Mouse (Mus musculus) ES-Bruce4 (cell line): ENCODE results near the gene Cyp4f16. TPM values are rescaled to one million over a fixed set of nuclear protein-coding genes. Genes with fewer than 3 reads are reported as not detected.

Experiments
- H3K27ac ChIP-seq: 2 replicates; pipeline ENCODE4 v1.5.1; 2012; ENCODE audit warnings: low read length, inconsistent platforms; ENCODE audit not compliant: insufficient read depth
- H3K27me3 ChIP-seq: 2 replicates; pipeline ENCODE4 v1.6.1; 2012; ENCODE audit warnings: mild to moderate bottlenecking, low read length, inconsistent platforms; ENCODE audit not compliant: control insufficient read depth, poor library complexity, insufficient read depth, severe bottlenecking
- H3K36me3 ChIP-seq: 2 replicates; pipeline ENCODE4 v1.6.1; 2012; ENCODE audit warnings: inconsistent platforms, mild to moderate bottlenecking, low read length, moderate library complexity; ENCODE audit not compliant: control insufficient read depth, poor library complexity, insufficient read depth, severe bottlenecking
- H3K4me1 ChIP-seq: one replicate; pipeline ENCODE4 v1.8.1; 2011; ENCODE audit warnings: low read length; ENCODE audit not compliant: control insufficient read depth, insufficient read depth
- H3K4me3 ChIP-seq: 2 replicates; pipeline ENCODE4 v1.5.1; 2011; ENCODE audit warnings: low read depth, mild to moderate bottlenecking, low read length
- H3K9ac ChIP-seq: 2 replicates; pipeline ENCODE4 v1.6.1; 2012; ENCODE audit warnings: low read depth, mild to moderate bottlenecking, inconsistent platforms; ENCODE audit not compliant: poor library complexity, severe bottlenecking
- H3K9me3 ChIP-seq: replicated peaks from 2 replicates; pipeline ENCODE4 v1.6.1; 2012; ENCODE audit warnings: mild to moderate bottlenecking, low read length, inconsistent platforms; ENCODE audit not compliant: control insufficient read depth, poor library complexity, insufficient read depth, severe bottlenecking
- CTCF ChIP-seq: IDR thresholded peaks from one replicate; pipeline ENCODE4 v1.8.1; 2011; ENCODE audit warnings: low read depth, low read length
- EP300 ChIP-seq: IDR thresholded peaks from 2 replicates; pipeline ENCODE4 v1.6.1; 2011; ENCODE audit warnings: low read depth, low read length; ENCODE audit not compliant: insufficient read depth
- POLR2A ChIP-seq: IDR thresholded peaks from one replicate; pipeline ENCODE4 v1.8.1; 2011; ENCODE audit warnings: low read length; ENCODE audit not compliant: insufficient read depth
- polyA plus RNA-seq: library from polyadenylated mRNA; stranded (reverse); fragments of >200 nt; gene quantifications from 2 replicates; pipeline ENCODE4 v1.2.4, GENCODE M21; 2011; ENCODE audit warnings: low read depth; ENCODE audit not compliant: missing spikeins, insufficient read depth, insufficient read length

The Cyp4f16 gene
- polyA plus RNA-seq, 1 experiment: 17.2 TPM

- H3K27me3 ChIP-seq: no peaks in the 10 kb centered on the region
- H3K9me3 ChIP-seq: no peaks in the 10 kb centered on the region
- H3K4me1 ChIP-seq: no peaks in the 10 kb centered on the region
- peak within 1 kb of the TSS; percentile 97 for H3K27ac ChIP-seq
- H3K9ac ChIP-seq: peak within 1 kb of the TSS; percentile 94
- TF ChIP-seq CTCF: no peak
- TF ChIP-seq POLR2A: peak; percentile 65
- TF ChIP-seq EP300: no peak; the same call in 1 of the 2 replicates
- 0 out of 2 replicates have a peak, but pooled peaks cover 2% of the 10 kb centered on the region for H3K36me3 ChIP-seq
- peak within 1 kb of the TSS; percentile 81 for H3K4me3 ChIP-seq
Observed at GRCm38 (mm10) chr17:32505851-32506728, 30.3 kb upstream of the Cyp4f16 start, which contains the start of gene Cyp4f17. Gene Cyp4f17 (plus strand): TSS chr17:32506050.

DNA sequence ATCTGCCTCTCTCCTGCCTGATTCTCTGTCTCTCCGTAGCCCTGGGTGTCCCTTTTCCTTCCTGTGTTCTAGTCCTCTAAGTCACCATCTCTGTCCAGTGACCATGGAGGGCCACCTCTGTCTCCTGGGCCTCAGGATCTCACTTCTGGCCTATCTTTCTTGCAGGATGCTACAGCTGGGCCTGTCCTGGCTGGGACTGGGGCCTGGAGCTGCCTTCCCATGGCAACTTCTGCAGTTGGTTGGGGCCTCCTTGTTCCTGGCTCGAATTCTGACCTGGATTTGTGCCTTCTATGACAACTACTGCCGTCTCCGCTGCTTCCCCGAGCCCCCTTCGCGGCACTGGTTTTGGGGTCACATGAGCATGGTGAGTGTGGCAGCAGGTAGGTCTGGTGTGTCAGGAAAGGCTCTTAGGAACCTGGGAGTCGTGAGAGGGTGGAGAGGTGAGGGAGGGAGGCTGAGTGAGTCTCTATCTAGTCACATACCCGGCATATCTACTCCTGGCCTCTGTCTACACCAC lies 29.6 kb upstream of the Cyp4f16 start:
- no peaks in the 10 kb centered on the region for H3K9me3 ChIP-seq

DNA sequence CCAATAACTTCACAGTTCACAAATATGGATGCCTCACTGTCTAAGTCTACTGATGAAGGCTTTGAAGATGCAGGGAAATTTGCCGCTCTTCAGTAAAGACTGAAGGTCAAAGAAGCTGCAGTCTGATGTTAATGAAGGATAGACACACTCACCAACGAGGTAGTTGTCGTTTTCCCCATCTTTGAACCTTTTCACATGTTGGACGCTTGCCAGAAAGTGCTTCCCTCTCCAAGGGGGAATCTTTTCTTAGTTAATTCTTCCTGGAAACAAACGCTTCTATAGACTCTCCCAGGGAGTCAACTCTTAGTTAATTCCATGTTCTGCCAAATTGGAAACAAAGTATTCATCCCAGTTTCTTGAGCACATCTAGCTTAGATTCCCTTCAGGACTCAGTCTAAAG lies 20.2 kb upstream of the Cyp4f16 start:
- Histone ChIP-seq H3K4me1 (no peaks in the 10 kb centered on the region), H3K27ac (no peak overlapping the region), H3K27me3 (no peaks in the 10 kb centered on the region), H3K4me3 (no peak overlapping the region), H3K36me3 (no peaks in the 10 kb centered on the region; the same call in 1 of the 2 replicates), H3K9me3 (no peaks in the 10 kb centered on the region), H3K9ac (no peak overlapping the region)
- no peak for TF ChIP-seq POLR2A
- no peak for TF ChIP-seq EP300
- TF ChIP-seq CTCF: no peak

More for the DNA sequence above, 29.6 kb upstream of the Cyp4f16 start:
- Histone ChIP-seq H3K4me3 (peak overlapping the region; percentile 72), H3K27ac (peak overlapping the region; percentile 40), H3K36me3 (0 out of 2 replicates have a peak, but pooled peaks cover 2% of the 10 kb centered on the region), H3K4me1 (no peaks in the 10 kb centered on the region), H3K27me3 (no peaks in the 10 kb centered on the region), H3K9ac (peak overlapping the region; percentile 94)
- TF ChIP-seq EP300: no peak
- no peak for TF ChIP-seq POLR2A
- TF ChIP-seq CTCF: no peak

DNA sequence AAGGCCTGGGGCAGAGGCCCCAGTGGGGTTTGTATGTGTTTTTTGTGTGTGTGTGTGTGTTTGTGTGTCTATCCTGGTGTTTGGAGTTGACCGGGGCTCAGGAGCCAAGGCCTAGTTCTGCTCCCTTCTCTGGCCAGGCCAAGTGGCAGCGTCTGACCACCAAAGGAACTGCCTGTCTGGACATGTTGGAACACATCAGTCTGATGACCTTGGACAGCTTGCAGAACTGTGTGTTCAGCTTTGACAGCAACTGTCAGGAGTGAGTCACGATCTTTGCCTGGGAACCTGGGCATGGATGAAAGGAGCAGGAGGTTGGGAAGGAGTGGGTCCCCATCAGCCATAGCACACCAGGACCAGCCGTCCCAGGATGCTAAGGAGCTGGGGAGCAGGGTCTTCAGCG lies 14.4 kb upstream of the Cyp4f16 start:
- H3K9me3 ChIP-seq: no peaks in the 10 kb centered on the region
- H3K27me3 ChIP-seq: no peaks in the 10 kb centered on the region
- no peak overlapping the region for H3K9ac ChIP-seq
- TF ChIP-seq POLR2A: no peak
- H3K36me3 ChIP-seq: no peaks in the 10 kb centered on the region; the same call in 1 of the 2 replicates
- H3K4me3 ChIP-seq: no peak overlapping the region
- no peak overlapping the region for H3K27ac ChIP-seq
- no peaks in the 10 kb centered on the region for H3K4me1 ChIP-seq

DNA sequence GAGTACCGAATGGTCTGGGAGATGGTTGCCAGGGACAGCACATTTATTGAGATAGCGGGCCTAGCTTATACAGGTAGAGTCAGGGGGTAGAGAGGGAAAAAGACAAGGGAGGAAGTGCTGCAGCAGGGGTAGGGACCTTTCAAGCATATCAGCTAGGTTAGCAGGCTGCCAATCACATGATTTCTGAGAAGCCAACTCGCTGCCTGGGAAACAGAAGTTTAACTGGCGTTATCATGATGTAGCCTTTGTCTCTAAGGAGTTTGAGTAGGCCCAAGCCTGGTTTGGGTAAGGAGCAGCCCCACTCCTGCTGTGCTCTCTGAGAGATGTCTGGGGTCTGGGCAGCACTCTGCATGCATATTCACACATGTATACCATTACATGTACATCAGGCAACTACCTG lies 14.0 kb upstream of the Cyp4f16 start:
- Histone ChIP-seq H3K9me3 (no peaks in the 10 kb centered on the region), H3K9ac (no peak overlapping the region), H3K36me3 (no peaks in the 10 kb centered on the region; the same call in 1 of the 2 replicates), H3K27ac (no peak overlapping the region), H3K27me3 (no peaks in the 10 kb centered on the region), H3K4me3 (no peak overlapping the region), H3K4me1 (no peaks in the 10 kb centered on the region)
- TF ChIP-seq POLR2A (no peak), CTCF (no peak), EP300 (no peak)

DNA sequence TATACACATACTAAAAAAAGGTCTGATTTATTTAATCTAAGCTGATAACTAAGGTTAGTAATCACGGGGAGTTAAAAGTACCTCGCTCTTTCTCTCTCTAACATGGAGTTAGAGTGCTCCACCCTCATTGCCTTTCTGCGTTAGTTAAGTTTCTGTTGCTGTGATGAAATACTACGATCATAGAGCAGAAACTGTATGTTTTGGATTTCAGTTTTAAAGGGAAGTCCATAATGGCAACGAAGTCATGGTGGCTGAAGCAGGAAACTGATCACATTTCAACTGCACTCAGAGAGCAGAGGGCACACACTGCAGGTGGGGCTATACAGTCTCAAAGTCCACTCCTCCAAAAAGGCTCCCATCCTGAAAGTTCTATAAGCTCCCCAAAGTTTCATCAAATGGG lies 13.5 kb upstream of the Cyp4f16 start:
- H3K4me3 ChIP-seq: no peak overlapping the region
- no peaks in the 10 kb centered on the region; the same call in 1 of the 2 replicates for H3K36me3 ChIP-seq
- H3K27me3 ChIP-seq: no peaks in the 10 kb centered on the region
- no peak for TF ChIP-seq POLR2A
- TF ChIP-seq CTCF: no peak
- TF ChIP-seq EP300: no peak
- H3K27ac ChIP-seq: no peak overlapping the region
- H3K9me3 ChIP-seq: no peaks in the 10 kb centered on the region
- H3K4me1 ChIP-seq: no peaks in the 10 kb centered on the region
- H3K9ac ChIP-seq: no peak overlapping the region
